Mouse (Mus musculus) embryonic facial prominence, embryonic 11.5 days (tissue): ENCODE data around the gene Nfatc2. TPM values are rescaled to one million over a fixed set of nuclear protein-coding genes. Genes with fewer than 3 reads are reported as not detected.
A peak's percentile ranks its signal among the peaks of the same experiment; 100 is the strongest.

Source experiments
- ATAC-seq: fragments of 200-750 bp; cut with Nextera tagmentation; replicated peaks from 2 replicates; pipeline ENCODE4 v1.8.0; 2017; ENCODE audit warnings: low read depth; ENCODE audit not compliant: insufficient number of reproducible peaks, low FRiP score, low TSS enrichment
- DNase-seq: peaks from one replicate; pipeline ENCODE4 v3.0.0-alpha.2; 2015; ENCODE audit warnings: low spot score
- H3K27ac ChIP-seq: fragments of 300-500 bp; sonication (generic); replicated peaks from 2 replicates; pipeline ENCODE4 v1.5.1; 2014; ENCODE audit warnings: mild to moderate bottlenecking, low read depth, low read length, control low read depth
- H3K27me3 ChIP-seq: fragments of 300-500 bp; sonication (generic); 2 replicates; pipeline ENCODE4 v1.6.1; 2014; ENCODE audit warnings: mild to moderate bottlenecking, low read length, moderate library complexity, mixed read lengths; ENCODE audit not compliant: control insufficient read depth, insufficient read depth
- H3K36me3 ChIP-seq: fragments of 300-500 bp; sonication (generic); replicated peaks from 2 replicates; pipeline ENCODE4 v1.6.1; 2014; ENCODE audit warnings: low read depth, mild to moderate bottlenecking, low read length, moderate library complexity, mixed read lengths; ENCODE audit not compliant: control insufficient read depth, insufficient read depth
- H3K4me1 ChIP-seq: fragments of 300-500 bp; sonication (generic); 2 replicates; pipeline ENCODE4 v1.6.1; 2014; ENCODE audit warnings: low read length, mixed read lengths; ENCODE audit not compliant: control insufficient read depth, insufficient read depth
- H3K4me2 ChIP-seq: fragments of 300-500 bp; sonication (generic); 2 replicates; pipeline ENCODE4 v1.6.1; 2014; ENCODE audit warnings: low read depth, mild to moderate bottlenecking, control low read depth, low read length, moderate library complexity
- H3K4me3 ChIP-seq: fragments of 300-500 bp; sonication (generic); 2 replicates; pipeline ENCODE4 v1.5.1; 2014; ENCODE audit warnings: low read depth, low read length, control low read depth
- H3K9ac ChIP-seq: fragments of 300-500 bp; sonication (generic); replicated peaks from 2 replicates; pipeline ENCODE4 v1.6.1; 2014; ENCODE audit warnings: mild to moderate bottlenecking, control low read depth, low read length
- H3K9me3 ChIP-seq: fragments of 300-500 bp; sonication (generic); replicated peaks from 2 replicates; pipeline ENCODE4 v1.6.1; 2016; ENCODE audit warnings: mild to moderate bottlenecking, low read length, inconsistent platforms, mixed read lengths; ENCODE audit not compliant: control insufficient read depth
- WGBS: fragments of 180-500 bp; shearing (Covaris S2); extraction: QIAGEN DNeasy Blood & Tissue Kit; methylation state at CpG from one replicate; pipeline ENCODE4 v1.1.7; 2014; 5-methylcytosine and 5-hydroxymethylcytosine counted together
- polyA plus RNA-seq: library from polyadenylated mRNA; unstranded; fragments of >200 nt; fragmentation: Nextera tagmentation; extraction: Ambion mirVana; gene quantifications from 2 replicates; pipeline ENCODE4 v1.2.1, GENCODE M21; 2014

The Nfatc2 gene
- polyA plus RNA-seq = 0.87 and 1.1 TPM in 2 replicates

GRCm38 (mm10) chr2:168601491-168602386 lies at the start of gene Nfatc2:
Nfatc2 (minus strand) TSS chr2:168601657.
- under 1% methylated on average over 56 of the region's 56 CpGs for WGBS
- peak; percentile 79 for DNase-seq
- ATAC-seq = peak; percentile 55
- no peak within 1 kb of the TSS for H3K27ac ChIP-seq
- peak within 1 kb of the TSS; percentile 52 for H3K4me3 ChIP-seq
- H3K9ac ChIP-seq = peak within 1 kb of the TSS; percentile 61
- H3K9me3 ChIP-seq = no peaks in the 10 kb centered on the region
- peaks cover 4% of the 10 kb centered on the region; the same call in 1 of the 2 replicates for H3K4me1 ChIP-seq
- no peaks in the 10 kb centered on the region for H3K36me3 ChIP-seq
- H3K27me3 ChIP-seq = peaks cover 35% of the 10 kb centered on the region
- peak within 1 kb of the TSS; percentile 95 for H3K4me2 ChIP-seq

DNA sequence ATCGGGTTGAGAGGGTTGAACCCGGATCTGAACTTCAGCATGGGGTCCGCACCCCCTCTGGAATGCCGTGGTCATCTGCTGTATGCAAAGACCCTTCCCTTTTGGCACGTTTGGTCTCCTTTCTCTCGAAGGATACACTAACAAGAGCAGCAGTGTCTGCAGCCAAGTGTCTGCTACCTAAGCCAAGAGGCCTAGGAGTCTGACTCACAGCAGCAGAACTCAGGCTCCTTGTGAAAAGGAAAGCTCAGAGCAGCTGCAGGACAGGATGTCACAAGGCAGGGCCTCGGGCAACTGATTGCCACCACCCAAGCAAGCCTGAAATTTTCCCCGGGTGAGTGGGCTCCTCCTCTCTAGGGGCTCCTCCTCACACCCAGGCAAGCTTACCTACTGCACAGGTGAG lies 46.7 kb upstream of the Nfatc2 start:
- Histone ChIP-seq H3K36me3 (no peaks in the 10 kb centered on the region), H3K4me3 (no peak overlapping the region), H3K4me1 (no peaks in the 10 kb centered on the region), H3K27me3 (no peaks in the 10 kb centered on the region), H3K27ac (no peak overlapping the region), H3K9ac (no peak overlapping the region), H3K9me3 (no peaks in the 10 kb centered on the region), H3K4me2 (no peak overlapping the region)
- no peak for ATAC-seq
- WGBS = 73% methylated on average over 8 of the region's 8 CpGs
- DNase-seq = no peak

GRCm38 (mm10) chr2:168644855-168645254 lies 43.4 kb upstream of the Nfatc2 start:
- H3K4me3 ChIP-seq = no peak overlapping the region
- no peak overlapping the region for H3K4me2 ChIP-seq
- H3K27me3 ChIP-seq = no peaks in the 10 kb centered on the region
- H3K36me3 ChIP-seq = no peaks in the 10 kb centered on the region; the same call in 1 of the 2 replicates
- no peak overlapping the region for H3K27ac ChIP-seq
- WGBS = 74% methylated on average over 6 of the region's 6 CpGs
- DNase-seq (no peak), ATAC-seq (no peak)
- H3K9ac ChIP-seq = no peak overlapping the region
- no peaks in the 10 kb centered on the region for H3K9me3 ChIP-seq
- no peaks in the 10 kb centered on the region for H3K4me1 ChIP-seq

DNA sequence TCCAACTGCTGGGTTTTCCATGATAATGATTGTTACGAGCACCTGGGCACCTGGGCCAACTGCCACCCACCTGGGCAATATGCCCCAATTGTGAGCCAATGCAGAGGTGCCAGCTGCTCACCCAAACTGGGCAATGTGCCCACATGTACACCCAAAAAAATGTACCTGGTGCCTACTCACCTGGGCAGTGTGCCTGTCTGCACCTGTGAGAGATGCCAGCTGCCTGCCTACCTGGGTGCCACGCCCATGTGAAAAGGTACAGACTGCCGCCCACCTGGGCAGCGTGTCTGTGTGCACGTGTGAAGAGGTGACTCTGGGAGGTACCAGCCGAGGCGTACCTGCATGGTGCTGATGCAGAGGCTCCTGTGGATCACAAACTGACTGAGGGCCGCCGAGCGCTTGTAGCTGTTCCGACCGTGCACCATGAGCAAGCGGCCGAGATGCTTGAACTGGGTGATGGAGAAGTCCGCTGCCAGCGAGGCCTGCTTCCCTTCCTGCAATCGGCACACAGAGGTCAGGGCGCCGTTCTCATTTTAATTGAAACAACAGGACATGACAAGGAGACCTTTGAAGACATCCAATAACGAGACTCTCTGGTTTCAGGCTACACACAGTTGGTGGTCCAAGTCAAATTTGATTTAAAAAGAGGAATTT lies 42.2 kb upstream of the Nfatc2 start:
- no peaks in the 10 kb centered on the region for H3K9me3 ChIP-seq
- peak; percentile 57 for DNase-seq
- no peaks in the 10 kb centered on the region for H3K27me3 ChIP-seq
- H3K9ac ChIP-seq = no peak overlapping the region
- H3K27ac ChIP-seq = no peak overlapping the region
- H3K36me3 ChIP-seq = no peaks in the 10 kb centered on the region; the same call in 1 of the 2 replicates
- no peak for ATAC-seq
- 60% methylated on average over 20 of the region's 20 CpGs for WGBS
- H3K4me3 ChIP-seq = no peak overlapping the region
- H3K4me2 ChIP-seq = no peak overlapping the region
- no peaks in the 10 kb centered on the region for H3K4me1 ChIP-seq

DNA sequence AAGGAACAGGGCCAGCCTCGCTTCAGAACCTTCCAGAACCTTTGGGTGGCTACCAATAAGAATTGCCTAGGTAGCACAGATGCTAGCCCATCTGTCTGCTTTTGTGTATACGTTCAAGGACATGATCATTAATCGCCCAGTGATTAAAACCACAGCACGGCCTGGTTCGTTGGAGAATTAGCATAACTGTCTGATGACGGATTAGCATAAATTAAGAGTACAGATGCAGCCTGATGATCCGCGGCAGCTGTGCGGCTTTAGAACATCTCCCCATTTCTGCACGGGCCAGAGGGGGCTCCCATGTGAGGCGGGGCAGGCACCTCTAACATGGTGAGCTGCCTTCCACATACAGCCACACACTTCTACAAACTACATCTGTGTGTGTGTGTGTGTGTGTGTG lies 40.7 kb upstream of the Nfatc2 start:
- no peak for DNase-seq
- H3K4me2 ChIP-seq = no peak overlapping the region
- no peaks in the 10 kb centered on the region; the same call in 1 of the 2 replicates for H3K36me3 ChIP-seq
- H3K4me3 ChIP-seq = no peak overlapping the region
- H3K9me3 ChIP-seq = no peaks in the 10 kb centered on the region
- no peak overlapping the region for H3K9ac ChIP-seq
- no peaks in the 10 kb centered on the region for H3K27me3 ChIP-seq
- ATAC-seq = no peak
- no peaks in the 10 kb centered on the region for H3K4me1 ChIP-seq
- 78% methylated on average over 11 of the region's 11 CpGs for WGBS
- no peak overlapping the region for H3K27ac ChIP-seq

- Histone ChIP-seq H3K9me3 (no peaks in the 10 kb centered on the region), H3K27me3 (no peaks in the 10 kb centered on the region), H3K36me3 (no peaks in the 10 kb centered on the region; the same call in 1 of the 2 replicates), H3K4me3 (no peak overlapping the region), H3K27ac (no peak overlapping the region), H3K4me1 (peaks cover 2% of the 10 kb centered on the region; the same call in 1 of the 2 replicates), H3K4me2 (no peak overlapping the region), H3K9ac (no peak overlapping the region)
- 93% methylated on average over 9 of the region's 9 CpGs for WGBS
- ATAC-seq (no peak), DNase-seq (no peak)
Measured at GRCm38 (mm10) chr2:168640460-168640859, 39.0 kb upstream of the Nfatc2 start.

- no peak for ATAC-seq
- Histone ChIP-seq H3K4me3 (no peak overlapping the region), H3K36me3 (no peaks in the 10 kb centered on the region), H3K27me3 (no peaks in the 10 kb centered on the region), H3K9ac (no peak overlapping the region), H3K4me1 (peaks cover 6% of the 10 kb centered on the region; the same call in 1 of the 2 replicates), H3K9me3 (no peaks in the 10 kb centered on the region), H3K27ac (no peak overlapping the region), H3K4me2 (no peak overlapping the region)
- 43% methylated on average over 7 of the region's 7 CpGs for WGBS
- peak; percentile 32 for DNase-seq
Measured at GRCm38 (mm10) chr2:168634881-168635280, 33.4 kb upstream of the Nfatc2 start.
